Mouse (Mus musculus) neural tube, embryonic 11.5 days (tissue): Measurements from ENCODE around the gene Dennd5a. TPM values are rescaled to one million over a fixed set of nuclear protein-coding genes. Genes with fewer than 3 reads are reported as not detected.
A peak's percentile ranks its signal among the peaks of the same experiment; 100 is the strongest.
"Not testable (repeated sequence)": the region's sequence is repeated elsewhere in the genome, so short reads cannot be mapped to it uniquely, and the experiment has no call there.

Source experiments
- ATAC-seq: fragments of 200-750 bp; cut with Nextera tagmentation; 2 replicates; pipeline ENCODE4 v1.8.0; 2017; ENCODE audit warnings: moderate number of reproducible peaks, mild to moderate bottlenecking, moderate TSS enrichment, moderate library complexity; ENCODE audit not compliant: insufficient read depth, low FRiP score, low TSS enrichment
- DNase-seq: peaks from one replicate; pipeline ENCODE4 v3.0.0-alpha.2; 2015; ENCODE audit warnings: low spot score
- H3K27ac ChIP-seq: fragments of 300-500 bp; sonication (generic); 2 replicates; pipeline ENCODE4 v1.5.1; 2014; ENCODE audit warnings: low read depth, mild to moderate bottlenecking, low read length
- H3K27me3 ChIP-seq: fragments of 300-500 bp; sonication (generic); 2 replicates; pipeline ENCODE4 v1.6.1; 2014; ENCODE audit warnings: mild to moderate bottlenecking, low read length, mixed read lengths; ENCODE audit not compliant: control insufficient read depth, insufficient read depth
- H3K36me3 ChIP-seq: fragments of 300-500 bp; sonication (generic); 2 replicates; pipeline ENCODE4 v1.6.1; 2014; ENCODE audit warnings: mild to moderate bottlenecking, low read length, moderate library complexity, mixed read lengths; ENCODE audit not compliant: control insufficient read depth, insufficient read depth
- H3K4me1 ChIP-seq: fragments of 300-500 bp; sonication (generic); 2 replicates; pipeline ENCODE4 v1.6.1; 2014; ENCODE audit warnings: low read length, mixed read lengths; ENCODE audit not compliant: control insufficient read depth, insufficient read depth
- H3K4me2 ChIP-seq: fragments of 300-500 bp; sonication (generic); 2 replicates; pipeline ENCODE4 v1.6.1; 2014; ENCODE audit warnings: low read depth, mild to moderate bottlenecking, moderate library complexity
- H3K4me3 ChIP-seq: fragments of 300-500 bp; sonication (generic); 2 replicates; pipeline ENCODE4 v1.5.1; 2014; ENCODE audit warnings: low read depth, low read length
- H3K9ac ChIP-seq: fragments of 300-500 bp; sonication (generic); 2 replicates; pipeline ENCODE4 v1.6.1; 2014; ENCODE audit warnings: mild to moderate bottlenecking, low read length
- H3K9me3 ChIP-seq: fragments of 300-500 bp; sonication (generic); 2 replicates; pipeline ENCODE4 v1.6.1; 2016; ENCODE audit warnings: low read length; ENCODE audit not compliant: control insufficient read depth
- WGBS: fragments of 180-500 bp; shearing (Covaris S2); extraction: QIAGEN DNeasy Blood & Tissue Kit; methylation state at CpG from one replicate; pipeline ENCODE4 v1.1.7; 2014; 5-methylcytosine and 5-hydroxymethylcytosine counted together
- polyA plus RNA-seq: library from polyadenylated mRNA; unstranded; fragments of >200 nt; fragmentation: Nextera tagmentation; extraction: Ambion mirVana; gene quantifications from 2 replicates; pipeline ENCODE4 v1.2.1, GENCODE M21; 2014

Dennd5a gene
- polyA plus RNA-seq, 1 experiment from 2014 or later, result 56.7 TPM

DNA sequence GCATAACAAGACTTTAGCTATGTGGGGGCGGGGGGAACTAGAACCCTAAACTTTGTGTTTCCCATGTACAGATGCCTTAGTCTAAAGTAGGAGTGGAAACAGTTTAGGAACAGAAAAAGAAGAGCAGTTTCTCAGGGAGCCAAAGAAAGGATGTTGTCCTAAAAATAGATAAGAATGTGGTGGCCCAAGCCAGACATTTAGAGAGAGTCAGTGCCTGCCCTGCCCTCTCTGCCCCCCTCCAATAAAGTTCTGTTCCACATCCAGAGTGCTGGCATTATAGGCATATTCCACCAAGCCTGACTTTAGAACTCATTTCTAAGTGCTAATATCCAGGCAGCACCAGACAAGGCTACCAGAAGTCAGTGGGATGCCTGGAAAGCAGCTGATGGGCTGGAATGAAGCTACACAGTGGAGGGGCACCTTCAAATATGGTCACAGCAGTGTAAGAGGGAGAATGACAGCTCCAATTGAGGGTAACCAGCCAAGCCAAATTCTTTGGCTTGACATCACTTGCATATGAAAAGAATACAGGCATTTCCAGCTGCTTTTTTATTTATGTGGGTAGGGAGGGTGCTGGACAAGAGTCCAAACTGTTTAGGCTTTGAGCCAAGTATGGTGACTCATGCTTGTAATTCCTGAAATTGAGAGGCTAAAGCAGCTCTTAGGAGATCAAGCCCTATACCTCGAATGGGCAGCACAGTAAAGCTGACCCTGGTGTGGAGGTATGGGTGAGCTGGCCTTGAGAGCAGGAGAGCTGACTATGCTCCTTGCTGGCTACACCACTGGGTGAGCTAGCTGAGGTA is 33.1 kb upstream of the Dennd5a start:
- Histone ChIP-seq H3K4me1 (no peaks in the 10 kb centered on the region), H3K4me2 (no peak overlapping the region), H3K27ac (no peak overlapping the region), H3K36me3 (no peaks in the 10 kb centered on the region), H3K9ac (no peak overlapping the region), H3K27me3 (no peaks in the 10 kb centered on the region), H3K4me3 (no peak overlapping the region), H3K9me3 (no peaks in the 10 kb centered on the region)
- ATAC-seq (no peak), DNase-seq (no peak)
- 65% methylated on average over 2 of the region's 2 CpGs for WGBS

DNA sequence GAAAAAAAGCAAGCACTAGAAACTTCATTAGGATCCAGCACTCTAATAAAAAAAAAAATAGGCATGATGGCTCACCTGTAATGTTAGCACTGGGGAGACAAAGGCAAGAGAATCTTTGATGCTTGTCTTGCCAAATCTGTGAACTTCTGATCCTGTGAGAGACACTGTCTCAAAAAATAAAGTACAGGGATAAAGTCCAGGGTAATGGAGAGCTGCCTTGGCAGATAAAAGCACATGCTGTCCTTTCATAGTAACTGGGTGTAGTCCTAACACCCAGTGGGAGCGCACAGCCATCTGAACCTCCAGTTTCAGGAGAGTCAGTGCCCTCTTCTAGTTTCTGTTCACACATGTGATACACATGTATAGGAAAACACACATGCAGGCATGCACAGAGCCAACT is 31.0 kb upstream of the Dennd5a start:
- no peaks in the 10 kb centered on the region for H3K9me3 ChIP-seq
- DNase-seq (no peak), ATAC-seq (no peak)
- H3K27me3 ChIP-seq, result no peaks in the 10 kb centered on the region
- 97% methylated on average over 1 of the region's 1 CpGs for WGBS
- no peak overlapping the region for H3K4me2 ChIP-seq
- H3K36me3 ChIP-seq, result no peaks in the 10 kb centered on the region
- H3K4me1 ChIP-seq, result no peaks in the 10 kb centered on the region
- H3K9ac ChIP-seq, result no peak overlapping the region
- H3K4me3 ChIP-seq, result no peak overlapping the region
- H3K27ac ChIP-seq, result no peak overlapping the region

DNA sequence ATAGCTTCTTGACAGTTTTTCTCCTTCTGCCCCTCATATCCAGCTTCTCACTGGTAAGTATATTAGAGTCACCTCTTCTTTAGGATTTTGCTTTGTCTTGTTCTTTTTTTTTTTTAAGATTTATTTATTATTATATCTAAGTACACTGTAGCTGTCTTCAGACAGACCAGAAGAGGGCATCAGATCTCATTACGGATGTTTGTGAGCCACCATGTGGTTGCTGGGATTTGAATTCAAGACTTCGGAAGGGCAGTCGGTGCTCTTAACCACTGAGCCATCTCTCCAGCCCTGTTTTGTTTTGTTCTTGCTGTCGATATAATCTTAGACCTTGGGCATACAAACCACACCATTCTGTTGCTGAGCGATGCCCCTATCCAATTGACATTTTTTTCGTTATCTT is 26.5 kb upstream of the Dennd5a start, which contains the start of gene Tmem41b:
Tmem41b (minus strand) TSS at position 155 of the 400 bp plus-strand sequence.
- H3K4me3 ChIP-seq, result peak within 1 kb of the TSS; percentile 69
- 0 out of 2 replicates have a peak, but pooled peaks have one; percentile 10 for ATAC-seq
- not testable (repeated sequence) for H3K27me3 ChIP-seq, H3K9me3 ChIP-seq, DNase-seq, H3K36me3 ChIP-seq, H3K4me1 ChIP-seq
- peak within 1 kb of the TSS; percentile 62 for H3K9ac ChIP-seq
- H3K4me2 ChIP-seq, result peak within 1 kb of the TSS; percentile 46
- H3K27ac ChIP-seq, result peak within 1 kb of the TSS; percentile 47; the same call in 1 of the 2 replicates
- 38% methylated on average over 6 of the region's 6 CpGs for WGBS

DNA sequence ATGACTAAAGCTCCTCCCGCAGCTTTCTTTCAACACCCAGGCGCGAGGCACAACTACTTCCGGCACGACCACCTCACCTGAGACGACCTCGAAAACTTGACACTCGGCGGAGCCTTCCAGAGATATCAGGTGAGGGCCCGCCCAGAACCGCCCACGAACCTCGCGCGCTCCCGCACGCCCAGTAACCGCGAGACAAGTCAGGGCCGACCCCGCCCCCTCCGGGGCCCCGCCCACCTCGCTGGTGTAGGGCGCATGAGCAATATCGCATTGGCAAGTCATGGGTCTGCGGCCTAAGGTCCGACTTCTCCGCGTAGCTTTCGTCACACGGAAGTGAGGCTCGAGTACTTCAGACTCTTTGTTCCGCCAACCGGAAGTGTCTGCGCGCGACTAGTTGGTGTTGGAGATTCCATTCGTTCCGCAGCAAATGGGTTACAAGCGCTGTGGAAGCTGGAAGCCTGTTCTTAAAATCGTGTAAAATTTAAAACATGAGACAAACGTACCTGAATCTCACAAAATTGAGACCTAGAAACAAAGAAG is 25.9 kb upstream of the Dennd5a start:
- peak overlapping the region; percentile 62 for H3K9ac ChIP-seq
- peak overlapping the region; percentile 46 for H3K4me2 ChIP-seq
- no peaks in the 10 kb centered on the region; the same call in 1 of the 2 replicates for H3K4me1 ChIP-seq
- peak overlapping the region; percentile 47; the same call in 1 of the 2 replicates for H3K27ac ChIP-seq
- H3K4me3 ChIP-seq, result peak overlapping the region; percentile 69
- ATAC-seq (peak; percentile 99), DNase-seq (peak; percentile 100)
- H3K9me3 ChIP-seq, result no peaks in the 10 kb centered on the region
- H3K27me3 ChIP-seq, result no peaks in the 10 kb centered on the region
- under 1% methylated on average over 43 of the region's 43 CpGs for WGBS
- H3K36me3 ChIP-seq, result peaks cover 2% of the 10 kb centered on the region; the same call in 1 of the 2 replicates

DNA sequence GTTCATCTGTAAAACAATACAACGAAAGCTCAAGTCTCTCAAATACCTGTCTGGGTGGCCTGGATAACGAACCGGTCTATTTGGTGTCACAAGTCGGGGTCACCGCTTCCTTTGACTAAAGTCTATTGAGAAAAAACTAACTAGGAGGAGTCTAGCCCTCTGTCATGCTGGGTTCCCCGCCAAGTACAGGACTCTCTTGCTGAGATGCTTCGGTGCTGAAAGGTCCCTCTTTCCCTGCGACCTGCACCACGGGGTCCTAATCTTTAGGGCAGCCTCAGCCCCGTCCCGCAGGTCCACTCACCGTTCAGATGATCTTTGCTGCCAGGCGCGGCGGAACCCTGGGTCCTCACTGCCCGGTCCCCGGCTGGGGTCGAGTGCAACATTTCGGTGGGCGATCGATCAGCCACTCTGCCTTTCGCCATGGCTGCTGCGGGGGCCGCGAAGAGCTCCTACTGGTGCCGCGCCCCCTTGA is 25.4 kb upstream of the Dennd5a start:
- peaks cover 2% of the 10 kb centered on the region; the same call in 1 of the 2 replicates for H3K36me3 ChIP-seq
- H3K9ac ChIP-seq, result peak overlapping the region; percentile 62
- peak overlapping the region; percentile 69 for H3K4me3 ChIP-seq
- 0 out of 2 replicates have a peak overlapping the region, but pooled peaks have one; percentile 42 for H3K27ac ChIP-seq
- peak; percentile 59 for ATAC-seq
- WGBS, result under 1% methylated on average over 23 of the region's 27 CpGs
- H3K4me1 ChIP-seq, result no peaks in the 10 kb centered on the region; the same call in 1 of the 2 replicates
- no peaks in the 10 kb centered on the region for H3K27me3 ChIP-seq
- peak overlapping the region; percentile 46 for H3K4me2 ChIP-seq
- peak; percentile 13 for DNase-seq
- H3K9me3 ChIP-seq, result no peaks in the 10 kb centered on the region

DNA sequence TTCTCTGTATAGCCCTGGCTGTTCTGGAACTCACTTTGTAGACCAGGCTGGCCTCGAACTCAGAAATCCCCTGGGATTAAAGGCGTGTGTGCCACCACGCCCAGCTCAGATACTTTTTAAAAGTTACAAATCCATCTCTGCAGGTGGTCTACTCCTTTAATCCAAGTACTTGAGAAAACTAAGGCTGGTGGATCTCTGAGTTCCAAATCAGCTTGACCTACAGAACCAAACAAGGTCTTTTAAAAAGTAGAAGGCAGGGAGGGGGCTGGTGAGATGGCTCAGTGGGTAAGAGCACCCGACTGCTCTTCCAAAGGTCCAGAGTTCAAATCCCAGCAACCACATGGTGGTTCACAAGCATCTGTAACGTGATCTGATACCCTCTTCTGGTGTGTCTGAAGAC is 24.3 kb upstream of the Dennd5a start:
- H3K36me3 ChIP-seq, DNase-seq, H3K4me2 ChIP-seq, H3K9me3 ChIP-seq, H3K9ac ChIP-seq, H3K27me3 ChIP-seq, ATAC-seq, H3K4me1 ChIP-seq, H3K27ac ChIP-seq: not testable (repeated sequence)
- 87% methylated on average over 5 of the region's 5 CpGs for WGBS
- H3K4me3 ChIP-seq, result 0 out of 2 replicates have a peak overlapping the region, but pooled peaks have one; percentile 69

DNA sequence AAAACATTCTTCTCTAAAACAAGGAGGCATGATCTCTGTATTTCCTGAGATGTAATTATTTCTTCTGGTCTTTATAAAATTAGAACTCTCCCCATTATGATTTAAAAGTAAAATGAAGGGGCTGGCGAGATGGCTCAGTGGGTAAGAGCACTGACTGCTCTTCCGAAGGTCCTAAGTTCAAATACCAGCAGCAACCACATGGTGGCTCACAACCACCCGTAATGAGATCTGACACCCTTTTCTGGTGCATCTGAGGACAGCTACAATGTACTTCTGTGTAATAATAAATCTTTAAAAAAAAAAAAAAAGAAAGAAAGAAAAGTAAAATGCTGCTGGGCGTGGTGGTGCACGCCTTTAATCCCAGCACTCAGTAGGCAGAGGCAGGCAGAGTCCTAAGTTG is 16.9 kb upstream of the Dennd5a start:
- not testable (repeated sequence) for H3K4me1 ChIP-seq, DNase-seq, H3K27ac ChIP-seq, H3K4me2 ChIP-seq, H3K9ac ChIP-seq, H3K9me3 ChIP-seq, H3K4me3 ChIP-seq, ATAC-seq, H3K27me3 ChIP-seq
- H3K36me3 ChIP-seq, result peaks cover 10% of the 10 kb centered on the region
- WGBS, result 70% methylated on average over 5 of the region's 5 CpGs

DNA sequence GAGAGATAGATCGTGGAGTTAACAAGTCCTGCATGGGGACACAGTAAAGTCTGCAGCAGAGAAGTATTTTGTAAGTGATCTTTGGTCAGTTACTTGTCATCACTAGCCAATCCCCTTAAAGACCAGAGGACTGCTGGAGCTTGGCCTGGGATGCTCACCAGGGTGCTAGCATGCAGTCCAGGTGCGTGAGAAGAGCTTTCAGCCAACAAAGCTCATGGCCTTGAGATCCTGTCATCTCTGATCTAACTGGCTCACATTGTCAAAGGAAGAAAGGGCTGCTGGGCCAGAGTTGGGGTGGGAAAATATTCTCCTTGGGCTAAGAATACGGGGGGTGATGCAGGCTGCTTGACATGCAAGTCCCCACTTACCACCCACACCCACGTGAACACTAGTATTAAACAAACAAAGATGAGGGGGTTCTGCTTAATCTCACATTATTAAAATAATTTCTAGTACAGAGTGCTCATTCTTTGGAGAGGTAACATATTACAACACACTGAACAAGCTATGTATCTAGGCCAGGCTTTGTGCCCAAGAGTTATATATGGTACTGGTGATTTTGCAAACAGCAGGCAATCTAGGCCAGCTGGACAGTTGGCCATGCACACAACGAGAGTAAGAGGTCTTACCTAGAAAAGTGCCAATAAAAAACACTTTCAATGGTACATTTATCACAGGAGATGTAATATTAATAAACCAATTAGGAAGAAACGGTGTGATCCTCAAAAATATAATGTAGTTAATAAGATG is 15.9 kb upstream of the Dennd5a start:
- DNase-seq, result no peak
- no peaks in the 10 kb centered on the region for H3K9me3 ChIP-seq
- 95% methylated on average over 6 of the region's 6 CpGs for WGBS
- H3K36me3 ChIP-seq, result peaks cover 8% of the 10 kb centered on the region
- H3K4me1 ChIP-seq, result no peaks in the 10 kb centered on the region
- ATAC-seq, result no peak
- no peaks in the 10 kb centered on the region for H3K27me3 ChIP-seq
- H3K9ac ChIP-seq, result no peak overlapping the region
- no peak overlapping the region for H3K4me3 ChIP-seq
- H3K4me2 ChIP-seq, result no peak overlapping the region
- no peak overlapping the region for H3K27ac ChIP-seq
